Mouse (Mus musculus) intestine, embryonic 15.5 days (tissue): Measurements from ENCODE around the gene Lama4. TPM values are rescaled to one million over a fixed set of nuclear protein-coding genes. Genes with fewer than 3 reads are reported as not detected.

Experiments used
- ATAC-seq: fragments of 200-750 bp; cut with Nextera tagmentation; 2 replicates; pipeline ENCODE4 v1.8.0; 2017; ENCODE audit warnings: moderate TSS enrichment, moderate library complexity
- H3K27ac ChIP-seq: fragments of 300-500 bp; sonication (generic); 2 replicates; pipeline ENCODE4 v1.5.1; 2015; ENCODE audit warnings: mild to moderate bottlenecking, inconsistent platforms
- H3K27me3 ChIP-seq: fragments of 300-500 bp; sonication (generic); replicated peaks from 2 replicates; pipeline ENCODE4 v1.6.1; 2015; ENCODE audit warnings: inconsistent platforms
- H3K36me3 ChIP-seq: fragments of 300-500 bp; sonication (generic); 2 replicates; pipeline ENCODE4 v1.6.1; 2015; ENCODE audit warnings: inconsistent platforms
- H3K4me1 ChIP-seq: fragments of 300-500 bp; sonication (generic); replicated peaks from 2 replicates; pipeline ENCODE4 v1.6.1; 2015; ENCODE audit warnings: inconsistent platforms
- H3K4me2 ChIP-seq: fragments of 300-500 bp; sonication (generic); replicated peaks from 2 replicates; pipeline ENCODE4 v1.6.1; 2015; ENCODE audit warnings: mild to moderate bottlenecking, inconsistent platforms
- H3K4me3 ChIP-seq: fragments of 300-500 bp; sonication (generic); replicated peaks from 2 replicates; pipeline ENCODE4 v1.5.1; 2015; ENCODE audit warnings: inconsistent platforms
- H3K9ac ChIP-seq: fragments of 300-500 bp; sonication (generic); 2 replicates; pipeline ENCODE4 v1.6.1; 2015; ENCODE audit warnings: inconsistent platforms
- H3K9me3 ChIP-seq: fragments of 300-500 bp; sonication (generic); 2 replicates; pipeline ENCODE4 v1.6.1; 2016; ENCODE audit warnings: inconsistent platforms
- WGBS: fragments of 180-500 bp; shearing (Covaris S2); methylation state at CpG from one replicate; pipeline ENCODE4 v1.1.7; 2015; 5-methylcytosine and 5-hydroxymethylcytosine counted together
- polyA plus RNA-seq: library from polyadenylated mRNA; unstranded; fragments of >200 nt; fragmentation: Nextera tagmentation; extraction: Ambion mirVana; gene quantifications from 2 replicates; pipeline ENCODE4 v1.2.1, GENCODE M21; 2015

The Lama4 gene
- polyA plus RNA-seq, 1 experiment from 2014 or later: 53.8 TPM

GRCm38 (mm10) chr10:39140843-39141242 is 175.5 kb downstream of the Lama4 start:
- no peak overlapping the region for H3K4me3 ChIP-seq
- ATAC-seq: no peak
- no peak overlapping the region for H3K4me2 ChIP-seq
- no peak overlapping the region for H3K9ac ChIP-seq
- no peaks in the 10 kb centered on the region for H3K4me1 ChIP-seq
- peaks cover 3% of the 10 kb centered on the region; the same call in 1 of the 2 replicates for H3K36me3 ChIP-seq
- WGBS: 72% methylated on average over 14 of the region's 14 CpGs
- H3K27me3 ChIP-seq: no peaks in the 10 kb centered on the region
- no peak overlapping the region for H3K27ac ChIP-seq
- no peaks in the 10 kb centered on the region for H3K9me3 ChIP-seq

GRCm38 (mm10) chr10:39141401-39141800 is 176.1 kb downstream of the Lama4 start:
- H3K9me3 ChIP-seq: no peaks in the 10 kb centered on the region
- no peak for ATAC-seq
- H3K27ac ChIP-seq: no peak overlapping the region
- peaks cover 3% of the 10 kb centered on the region; the same call in 1 of the 2 replicates for H3K36me3 ChIP-seq
- 97% methylated on average over 2 of the region's 2 CpGs for WGBS
- H3K4me3 ChIP-seq: no peak overlapping the region
- no peaks in the 10 kb centered on the region for H3K4me1 ChIP-seq
- no peak overlapping the region for H3K4me2 ChIP-seq
- no peak overlapping the region for H3K9ac ChIP-seq
- no peaks in the 10 kb centered on the region for H3K27me3 ChIP-seq

GRCm38 (mm10) chr10:39142216-39142615 is 176.9 kb downstream of the Lama4 start:
- H3K36me3 ChIP-seq: peaks cover 3% of the 10 kb centered on the region; the same call in 1 of the 2 replicates
- no peak overlapping the region for H3K9ac ChIP-seq
- H3K4me3 ChIP-seq: no peak overlapping the region
- no peak overlapping the region for H3K4me2 ChIP-seq
- no peaks in the 10 kb centered on the region for H3K9me3 ChIP-seq
- H3K27me3 ChIP-seq: no peaks in the 10 kb centered on the region
- H3K27ac ChIP-seq: no peak overlapping the region
- 88% methylated on average over 12 of the region's 12 CpGs for whole genome bisulfite sequencing
- no peaks in the 10 kb centered on the region for H3K4me1 ChIP-seq
- no peak for ATAC-seq

GRCm38 (mm10) chr10:39156719-39157118 is 191.4 kb downstream of the Lama4 start:
- H3K27me3 ChIP-seq: no peaks in the 10 kb centered on the region
- ATAC-seq: no peak
- H3K27ac ChIP-seq: no peak overlapping the region
- H3K9me3 ChIP-seq: no peaks in the 10 kb centered on the region
- H3K36me3 ChIP-seq: no peaks in the 10 kb centered on the region
- H3K4me1 ChIP-seq: no peaks in the 10 kb centered on the region
- no peak overlapping the region for H3K4me2 ChIP-seq
- 82% methylated on average over 5 of the region's 5 CpGs for WGBS
- no peak overlapping the region for H3K4me3 ChIP-seq
- no peak overlapping the region for H3K9ac ChIP-seq

GRCm38 (mm10) chr10:39157321-39157720 is 192.0 kb downstream of the Lama4 start:
- H3K36me3 ChIP-seq: no peaks in the 10 kb centered on the region
- H3K4me2 ChIP-seq: no peak overlapping the region
- H3K27ac ChIP-seq: no peak overlapping the region
- no peak overlapping the region for H3K9ac ChIP-seq
- no peaks in the 10 kb centered on the region for H3K4me1 ChIP-seq
- ATAC-seq: no peak
- WGBS: 94% methylated on average over 1 of the region's 1 CpGs
- H3K4me3 ChIP-seq: no peak overlapping the region
- no peaks in the 10 kb centered on the region for H3K9me3 ChIP-seq
- H3K27me3 ChIP-seq: no peaks in the 10 kb centered on the region

GRCm38 (mm10) chr10:39158306-39158705 is 193.0 kb downstream of the Lama4 start:
- no peak for ATAC-seq
- Histone ChIP-seq H3K9me3 (no peaks in the 10 kb centered on the region), H3K27me3 (no peaks in the 10 kb centered on the region), H3K36me3 (no peaks in the 10 kb centered on the region), H3K4me3 (no peak overlapping the region), H3K27ac (no peak overlapping the region), H3K9ac (no peak overlapping the region), H3K4me2 (no peak overlapping the region), H3K4me1 (peaks cover 6% of the 10 kb centered on the region; the same call in 1 of the 2 replicates)
- 60% methylated on average over 12 of the region's 12 CpGs for WGBS

Other genes with a start within 250 kb of the Lama4 start
- not detected in 2 replicates for gene Rfpl4b, start 143.7 kb upstream of the Lama4 start, polyA plus RNA-seq
- 6.7 and 8.2 TPM in 2 replicates for gene Fam229b, start 168.4 kb downstream of the Lama4 start, polyA plus RNA-seq
- gene Tube1, start 168.5 kb downstream of the Lama4 start, polyA plus RNA-seq: 11.5 and 14.7 TPM in 2 replicates
- 0.24 TPM in 1 of 2 replicates, not detected in the other for gene Ccn6, start 198.3 kb downstream of the Lama4 start, polyA plus RNA-seq